Mouse (Mus musculus) retina, embryonic 14.5 days (tissue): ENCODE measurements around the gene Plod3.
"Not testable (repeated sequence)": the region's sequence is repeated elsewhere in the genome, so short reads cannot be mapped to it uniquely, and the experiment has no call there.

ENCODE experiments used
- DNase-seq: peaks from one replicate; pipeline ENCODE4 v3.0.0-alpha.2; 2015; ENCODE audit warnings: low spot score

The Plod3 gene

DNA sequence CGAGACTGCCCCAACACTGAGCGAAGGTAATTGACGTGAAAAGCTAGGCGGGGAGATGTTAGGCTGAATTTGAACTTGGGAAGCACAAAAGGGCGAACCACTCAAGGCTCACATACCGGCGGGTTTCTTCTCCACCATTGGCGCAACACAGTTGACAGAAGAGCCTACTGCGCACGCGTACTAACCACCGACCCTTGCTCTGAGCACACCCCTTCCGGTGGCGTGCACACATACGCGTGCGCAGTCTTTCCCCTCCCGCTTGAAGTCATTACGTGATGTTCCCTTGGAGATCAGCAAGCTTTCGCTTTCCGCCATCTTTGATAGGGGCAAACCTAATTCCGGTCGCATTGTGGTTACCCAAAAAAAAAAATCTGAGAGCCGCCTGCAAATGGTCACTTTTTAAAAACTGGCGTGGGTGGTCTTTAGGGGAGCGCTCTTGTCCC lies at the start of gene Plod3:
Gene Plod3, plus strand, starts transcription at position 325 of the 443 bp plus-strand sequence.
- DNase-seq: peak; percentile 100

GRCm38 (mm10) chr5:136937621-136938020 lies 49.2 kb upstream of the Plod3 start:
- no peak for DNase-seq

- DNase-seq: no peak
Observed at GRCm38 (mm10) chr5:136939284-136939683, 47.5 kb upstream of the Plod3 start.

- DNase-seq: not testable (repeated sequence)
Observed at GRCm38 (mm10) chr5:136940029-136940428, 46.8 kb upstream of the Plod3 start.

DNA sequence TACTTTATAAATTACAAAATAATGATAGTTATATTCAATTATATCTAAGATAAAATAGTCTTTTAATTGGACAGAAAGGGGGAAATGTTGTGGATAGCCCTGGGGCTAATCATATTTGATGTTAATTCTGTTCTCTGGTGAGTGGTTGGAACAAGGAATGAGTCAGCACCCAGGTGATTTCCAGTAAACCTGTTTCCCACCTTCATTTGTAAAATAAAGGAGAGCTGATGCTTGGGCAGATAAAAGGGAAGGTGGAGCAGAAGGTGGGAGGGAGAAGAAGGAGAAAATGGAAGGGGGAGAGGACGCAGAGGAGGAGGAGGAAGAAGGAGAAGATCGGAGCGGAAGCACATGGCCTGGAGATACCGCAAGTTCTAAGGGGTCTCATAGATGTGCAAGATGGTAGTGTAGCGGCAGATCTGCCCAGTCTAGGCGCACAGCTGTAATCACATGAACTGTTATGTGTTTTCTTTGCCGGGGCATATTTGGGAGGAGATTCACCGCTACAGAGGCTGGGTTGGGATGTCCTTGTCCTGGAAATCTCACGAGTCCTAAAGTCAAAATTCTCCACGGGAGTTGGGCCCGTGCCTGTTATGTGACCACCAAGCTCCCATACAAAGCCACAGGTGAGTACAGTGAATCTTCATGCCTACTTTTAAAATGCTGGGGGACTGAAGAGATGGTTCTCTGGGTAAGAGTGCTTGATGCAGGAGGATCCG lies 45.8 kb upstream of the Plod3 start:
- DNase-seq: no peak

DNA sequence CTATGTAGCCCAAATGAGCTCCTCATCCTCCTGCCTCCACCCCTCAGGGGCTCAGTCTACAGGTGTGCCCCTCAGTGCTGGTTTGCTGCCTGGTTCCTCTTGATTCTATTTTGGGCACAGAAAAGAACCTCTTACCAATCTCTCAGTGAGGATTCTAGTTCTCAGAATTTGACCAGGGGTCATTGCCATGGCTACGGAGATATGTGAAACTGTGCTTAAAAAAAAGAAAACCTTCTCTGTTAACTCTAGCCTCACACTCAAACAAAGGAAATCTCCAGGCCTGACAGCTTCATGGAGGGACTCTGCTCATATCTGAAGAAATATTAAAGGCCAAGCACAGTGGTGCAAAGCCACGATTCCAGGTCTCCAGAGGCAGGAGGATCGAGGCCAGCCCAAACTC lies 44.0 kb upstream of the Plod3 start:
- no peak for DNase-seq

- no peak for DNase-seq
Observed at GRCm38 (mm10) chr5:136943382-136943781, 43.4 kb upstream of the Plod3 start.

DNA sequence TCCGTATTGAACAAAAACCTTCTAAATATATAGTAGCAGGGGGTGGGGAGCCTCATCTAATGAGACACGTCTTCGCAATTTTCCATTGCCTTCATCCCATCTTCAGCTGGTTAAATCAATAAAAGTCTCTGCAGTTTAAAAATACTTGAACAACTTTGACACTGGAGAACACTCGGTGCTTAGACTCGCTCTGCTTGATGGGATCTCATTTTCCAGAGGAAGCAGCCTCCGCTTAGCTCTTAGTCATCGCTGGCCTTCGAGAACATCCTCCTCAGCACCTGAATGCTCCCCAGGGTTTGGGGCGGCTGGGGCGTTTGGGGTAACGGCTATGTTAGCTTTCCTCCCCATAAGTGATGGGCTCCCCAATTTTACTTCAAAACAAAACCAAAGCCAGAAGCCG lies 41.7 kb upstream of the Plod3 start:
- no peak for DNase-seq

GRCm38 (mm10) chr5:136947874-136948273 lies 38.9 kb upstream of the Plod3 start:
- no peak for DNase-seq

DNA sequence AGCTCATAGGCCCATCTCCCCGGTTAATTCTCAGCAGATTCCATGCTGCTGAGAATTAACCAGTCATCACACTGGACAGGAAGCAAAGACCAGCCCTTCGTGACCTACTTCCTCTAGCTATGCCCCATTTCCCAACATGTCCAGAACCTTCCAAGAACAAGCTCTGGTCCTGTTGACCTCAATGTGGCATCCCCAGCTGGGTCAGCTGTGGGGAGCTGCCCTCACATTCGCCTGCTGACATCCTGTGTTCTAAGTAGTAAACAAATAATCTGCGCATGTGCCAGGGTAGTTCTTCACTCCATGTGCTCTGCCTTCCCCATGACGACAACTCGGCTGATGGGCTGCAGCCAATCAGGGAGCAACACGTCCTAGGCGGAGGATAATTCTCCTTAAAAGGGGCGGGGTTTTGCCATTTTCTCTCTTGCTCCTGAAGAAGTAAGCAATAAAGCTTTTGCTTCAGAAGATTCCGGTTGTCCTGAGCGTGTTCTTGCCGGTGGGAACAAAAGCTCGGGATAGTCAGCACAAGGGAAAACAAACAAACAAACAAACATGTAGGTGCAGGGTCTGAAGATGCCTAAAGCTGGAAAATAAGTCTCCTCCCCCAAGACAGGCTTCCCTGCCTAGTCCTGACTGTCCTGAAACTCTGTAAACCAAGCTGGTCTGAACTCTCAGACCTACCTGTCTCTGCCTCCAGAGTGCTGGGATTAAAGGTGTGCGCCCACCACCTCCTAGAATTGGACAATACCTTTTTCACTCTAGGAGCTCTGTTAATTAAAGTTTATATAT lies 37.1 kb upstream of the Plod3 start:
- not testable (repeated sequence) for DNase-seq

- no peak for DNase-seq
Observed at GRCm38 (mm10) chr5:136950521-136950920, 36.3 kb upstream of the Plod3 start.

GRCm38 (mm10) chr5:136952153-136952552 lies 34.7 kb upstream of the Plod3 start:
- DNase-seq: no peak

GRCm38 (mm10) chr5:136953015-136953414 lies 33.8 kb upstream of the Plod3 start, which contains the start of gene Fis1:
TSS of gene Fis1 (plus strand) at chr5:136953275.
- DNase-seq: peak; percentile 99

- no peak for DNase-seq
Observed at GRCm38 (mm10) chr5:136953440-136953951, 33.3 kb upstream of the Plod3 start.

DNA sequence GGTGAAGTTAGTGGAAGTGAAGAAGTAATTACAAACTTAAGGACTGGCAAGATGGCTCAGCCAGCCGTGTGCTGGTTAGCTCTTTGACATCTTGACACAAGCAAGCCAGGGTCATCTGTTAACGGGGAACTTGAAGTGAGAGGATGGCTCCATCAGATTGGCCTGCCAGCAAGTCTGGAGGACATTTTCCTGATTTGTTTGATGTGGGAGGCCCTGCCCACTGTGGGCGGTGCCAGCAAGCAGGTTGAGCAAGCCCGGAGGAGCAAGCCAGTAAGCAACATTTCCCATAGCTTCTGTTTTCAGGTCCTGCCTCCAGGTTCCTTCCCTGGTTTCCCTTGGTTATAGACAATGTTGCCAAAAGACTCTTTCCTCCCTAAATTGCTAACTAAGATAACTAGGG lies 31.2 kb upstream of the Plod3 start:
- DNase-seq: no peak

- no peak for DNase-seq
Observed at GRCm38 (mm10) chr5:136957250-136957649, 29.6 kb upstream of the Plod3 start.

DNA sequence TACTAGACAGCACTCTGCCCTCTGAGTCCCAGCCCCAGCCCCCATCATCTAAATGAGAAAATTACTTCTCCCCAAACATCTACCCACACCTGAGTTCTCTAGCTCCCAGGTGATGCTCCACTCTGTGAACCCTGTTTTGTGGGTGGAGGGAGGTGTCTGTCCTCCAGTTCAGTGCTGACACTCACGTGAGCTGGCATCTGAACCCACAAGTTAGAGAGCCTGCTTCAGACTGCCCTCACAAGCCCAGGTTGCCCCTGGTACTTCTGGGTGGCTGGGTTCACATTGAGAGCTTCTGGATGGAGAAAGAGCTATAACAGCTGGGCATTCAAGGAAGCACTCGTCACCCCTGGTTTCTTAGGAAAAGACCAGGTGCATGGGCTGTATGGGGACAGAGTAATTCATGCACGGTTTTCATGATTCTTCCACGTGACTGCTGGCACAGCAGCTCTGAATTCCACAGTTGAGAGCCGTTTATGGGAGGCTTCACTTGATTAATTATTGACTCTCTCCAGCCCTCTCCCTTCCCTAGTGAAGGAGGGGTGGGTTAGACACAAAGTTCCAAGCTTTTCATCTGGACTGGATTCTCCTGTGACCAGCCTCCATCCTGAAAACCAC lies 27.7 kb upstream of the Plod3 start:
- no peak for DNase-seq

DNA sequence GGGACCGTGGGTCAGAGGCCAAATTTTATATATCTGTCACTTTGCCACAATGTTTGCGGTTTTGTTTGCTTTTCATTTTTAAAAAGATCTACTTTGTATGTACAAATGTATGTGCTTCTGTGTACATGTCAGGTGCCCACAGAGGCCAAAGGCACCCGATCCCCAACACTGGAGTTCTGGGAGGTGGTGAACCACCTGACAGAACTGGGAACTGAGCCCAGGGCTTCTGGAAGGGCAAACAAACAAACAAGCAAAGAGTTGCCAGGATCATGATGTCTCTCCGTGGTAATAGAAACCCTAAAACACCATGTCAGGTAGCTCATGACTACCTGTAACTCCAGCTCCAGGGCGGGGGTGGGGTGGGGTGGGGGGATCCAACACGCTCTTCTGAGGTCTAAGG lies 26.8 kb upstream of the Plod3 start:
- DNase-seq: no peak

DNA sequence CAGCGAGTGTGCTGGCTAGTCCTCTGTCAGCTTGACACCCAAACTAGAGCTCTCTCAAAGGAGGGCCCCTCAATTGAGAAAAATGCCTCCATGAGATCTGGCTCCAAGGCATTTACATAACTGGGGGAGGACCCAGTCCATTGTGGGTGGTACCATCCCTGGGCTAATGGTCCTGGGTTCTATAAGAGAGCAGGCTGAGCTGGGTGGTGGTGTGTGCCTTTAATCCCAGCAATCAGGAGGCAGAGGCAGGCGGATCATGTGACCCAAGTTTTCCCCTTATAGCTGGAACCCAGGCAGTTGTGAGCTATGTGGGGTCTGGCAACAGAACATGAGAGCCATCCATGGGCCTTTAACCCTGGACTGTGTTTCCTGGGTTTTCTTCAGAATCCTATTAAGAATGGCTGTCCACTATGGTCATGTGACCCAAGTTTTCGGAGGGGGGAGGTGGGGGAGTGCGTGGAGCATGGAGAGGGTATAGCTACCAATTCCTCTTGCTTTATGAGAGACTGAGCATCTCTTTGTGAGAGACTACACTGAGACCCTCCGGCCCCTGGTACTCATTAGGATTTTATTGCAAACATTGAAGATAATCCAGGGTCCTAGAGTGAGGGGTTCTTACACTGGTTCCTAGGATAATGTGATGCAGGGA lies 25.4 kb upstream of the Plod3 start:
- no peak for DNase-seq

DNA sequence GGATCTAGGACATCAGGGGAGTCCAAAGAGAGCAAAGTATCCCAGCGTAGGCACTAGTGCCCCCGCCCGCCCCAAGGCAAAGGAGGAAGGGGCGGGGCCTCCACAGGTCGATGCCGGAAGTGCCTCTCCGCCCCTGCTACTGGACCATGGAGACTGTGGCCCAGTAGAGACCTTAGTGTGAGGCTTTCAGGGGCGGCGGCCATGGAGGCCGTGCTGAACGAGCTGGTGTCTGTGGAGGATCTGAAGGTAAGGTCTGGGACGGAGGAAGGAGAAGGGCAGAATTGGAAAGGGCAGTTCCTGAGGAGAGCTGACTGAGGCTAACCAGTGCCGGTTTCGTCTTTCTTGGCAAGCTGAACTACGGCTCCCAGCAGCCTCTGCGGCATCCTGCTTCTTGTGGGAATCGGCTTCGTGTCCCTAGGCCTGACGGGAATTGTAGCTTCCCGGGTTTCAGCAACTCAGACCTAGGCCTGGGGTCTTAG lies 24.8 kb upstream of the Plod3 start:
- peak; percentile 91 for DNase-seq

- DNase-seq: peak; percentile 89
Observed at GRCm38 (mm10) chr5:136962501-136962900, 24.3 kb upstream of the Plod3 start.

DNA sequence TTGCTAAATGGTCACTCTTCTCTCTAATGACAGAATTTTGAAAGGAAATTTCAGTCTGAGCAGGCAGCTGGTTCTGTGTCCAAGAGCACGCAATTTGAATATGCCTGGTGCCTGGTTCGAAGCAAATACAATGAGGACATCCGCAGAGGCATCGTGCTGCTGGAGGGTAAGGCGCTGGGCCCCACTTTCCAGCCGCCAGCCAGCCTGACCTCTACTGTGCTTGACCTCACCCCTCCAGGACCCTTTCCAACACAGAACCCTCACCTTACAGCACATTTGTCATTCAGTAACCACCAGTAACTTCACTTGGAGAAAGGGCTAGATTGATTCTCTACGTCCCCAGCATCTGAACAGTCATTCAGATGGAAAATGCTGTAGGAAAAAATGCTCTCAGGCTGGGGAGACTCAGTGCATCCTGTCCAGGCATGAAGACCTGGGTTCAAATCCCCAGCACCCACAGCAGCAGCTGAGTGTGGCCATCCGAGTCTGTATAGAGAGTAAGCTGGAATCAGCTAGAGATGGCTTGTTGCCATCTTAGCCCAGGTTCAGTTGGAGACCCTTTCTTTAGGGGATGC lies 23.8 kb upstream of the Plod3 start:
- DNase-seq: no peak
